Mouse (Mus musculus) liver, embryonic 14.5 days (tissue): ENCODE results near the gene Ppp1r37. TPM values are rescaled to one million over a fixed set of nuclear protein-coding genes. Genes with fewer than 3 reads are reported as not detected.

Experiments
- ATAC-seq: fragments of 200-750 bp; cut with Nextera tagmentation; 2 replicates; pipeline ENCODE4 v1.8.0; 2017; ENCODE audit warnings: moderate number of reproducible peaks, mild to moderate bottlenecking, moderate library complexity; ENCODE audit not compliant: insufficient read depth
- DNase-seq, 3 experiments: peaks; one replicate each; pipeline ENCODE4 v3.0.0-alpha.2; 2012 to 2013; ENCODE audit warnings: low read depth in 3 of 3, low spot score in 3 of 3
- H3K27ac ChIP-seq: fragments of 300-500 bp; sonication (generic); 2 replicates; pipeline ENCODE4 v1.5.1; 2014; ENCODE audit warnings: moderate library complexity, mild to moderate bottlenecking, control low read depth, inconsistent platforms
- H3K27me3 ChIP-seq: fragments of 300-500 bp; sonication (generic); 2 replicates; pipeline ENCODE4 v1.6.1; 2014; ENCODE audit warnings: mild to moderate bottlenecking, low read length, moderate library complexity; ENCODE audit not compliant: control insufficient read depth, insufficient read depth
- H3K36me3 ChIP-seq: fragments of 300-500 bp; sonication (generic); replicated peaks from 2 replicates; pipeline ENCODE4 v1.6.1; 2014; ENCODE audit warnings: low read depth; ENCODE audit not compliant: control insufficient read depth, insufficient read depth
- H3K4me1 ChIP-seq, 2 experiments: fragments of 200-500 bp in 1 of 2; fragments of 300-500 bp in 1 of 2; sonication (generic) in 1 of 2; replicated peaks; 2 replicates each; pipeline ENCODE4 v1.6.1; 2012 to 2014; ENCODE audit warnings: antibody characterized with exemption in 1 of 2, inconsistent platforms in 1 of 2, low read length in 1 of 2; ENCODE audit not compliant: control insufficient read depth in 2 of 2, insufficient read depth in 2 of 2
- H3K4me2 ChIP-seq: fragments of 300-500 bp; sonication (generic); 2 replicates; pipeline ENCODE4 v1.6.1; 2014; ENCODE audit warnings: low read depth, mild to moderate bottlenecking, control low read depth, moderate library complexity
- H3K4me3 ChIP-seq, 2 experiments: fragments of 200-500 bp in 1 of 2; fragments of 300-500 bp in 1 of 2; sonication (generic) in 1 of 2; 2 replicates each; pipeline ENCODE4 v1.5.1; 2012 to 2014; ENCODE audit warnings: low read depth in 2 of 2, low read length in 2 of 2, mild to moderate bottlenecking in 2 of 2, control low read depth in 1 of 2, inconsistent platforms in 1 of 2, moderate library complexity in 1 of 2; ENCODE audit not compliant: insufficient read depth in 1 of 2
- H3K9ac ChIP-seq: fragments of 300-500 bp; sonication (generic); replicated peaks from 2 replicates; pipeline ENCODE4 v1.6.1; 2014; ENCODE audit warnings: mild to moderate bottlenecking, control low read depth, moderate library complexity
- H3K9me3 ChIP-seq: fragments of 300-500 bp; sonication (generic); 2 replicates; pipeline ENCODE4 v1.6.1; 2016; ENCODE audit warnings: low read length, mixed read lengths; ENCODE audit not compliant: control insufficient read depth
- CTCF ChIP-seq: IDR thresholded peaks from 2 replicates; pipeline ENCODE4 v1.5.1; 2016; ENCODE audit warnings: antibody characterized with exemption, low read depth, control low read depth
- EP300 ChIP-seq: IDR thresholded peaks from 2 replicates; pipeline ENCODE4 v1.6.1; 2016; ENCODE audit warnings: antibody characterized with exemption, low read depth
- WGBS: fragments of 180-500 bp; shearing (Covaris S2); extraction: QIAGEN DNeasy Blood & Tissue Kit; methylation state at CpG from one replicate; pipeline ENCODE4 v1.1.7; 2014; ENCODE audit not compliant: insufficient replicate concordance; 5-methylcytosine and 5-hydroxymethylcytosine counted together
- polyA plus RNA-seq, 2 experiments: library from polyadenylated mRNA; depleted of rRNA in 1 of 2; stranded (reverse) in 1 of 2; unstranded in 1 of 2; fragments of >200 nt; fragmentation: Nextera tagmentation in 1 of 2; extraction: Ambion mirVana in 1 of 2; gene quantifications; 2 replicates each; pipeline versions ENCODE4 v1.2.1 to v1.2.3; 2012 to 2014

Ppp1r37 gene
- polyA plus RNA-seq, 2 experiments, result 1.5 to 21.8 TPM

- Histone ChIP-seq H3K27ac (no peak overlapping the region), H3K4me3 (peak overlapping the region in 1 of 2 experiments; percentile 95; a peak in 2 of 4 replicates), H3K36me3 (peaks cover 30% of the 10 kb centered on the region), H3K27me3 (no peaks in the 10 kb centered on the region), H3K9me3 (no peaks in the 10 kb centered on the region), H3K4me2 (peak overlapping the region; percentile 94), H3K4me1 (peaks cover 27 to 41% of the 10 kb centered on the region in 2 experiments), H3K9ac (peak overlapping the region; percentile 40)
- no peak for ATAC-seq
- TF ChIP-seq EP300 (no peak), CTCF (peak; percentile 70)
- WGBS, result 38% methylated on average over 2 of the region's 2 CpGs
- DNase-seq, result no peak
Measured at GRCm38 (mm10) chr7:19558965-19559364, 3.9 kb downstream of the Ppp1r37 start.

- TF ChIP-seq CTCF, result no peak
- TF ChIP-seq EP300, result no peak
- H3K27me3 ChIP-seq, result no peaks in the 10 kb centered on the region
- H3K9ac ChIP-seq, result peak overlapping the region; percentile 40
- DNase-seq, result no peak
- H3K4me1 ChIP-seq, result peaks cover 21 to 34% of the 10 kb centered on the region in 2 experiments
- ATAC-seq, result 0 out of 2 replicates have a peak, but pooled peaks have one; percentile 3
- H3K36me3 ChIP-seq, result peaks cover 37% of the 10 kb centered on the region
- peak overlapping the region; percentile 94 for H3K4me2 ChIP-seq
- WGBS, result 71% methylated on average over 6 of the region's 6 CpGs
- peak overlapping the region; percentile 30 for H3K27ac ChIP-seq
- H3K4me3 ChIP-seq, result peak overlapping the region in 1 of 2 experiments; percentile 0; a peak in 2 of 4 replicates
- no peaks in the 10 kb centered on the region for H3K9me3 ChIP-seq
Measured at GRCm38 (mm10) chr7:19557982-19558900, 4.6 kb downstream of the Ppp1r37 start.

GRCm38 (mm10) chr7:19557086-19557485, 5.8 kb downstream of the Ppp1r37 start:
- Histone ChIP-seq H3K4me1 (peaks cover 15 to 30% of the 10 kb centered on the region in 2 experiments), H3K4me2 (no peak overlapping the region), H3K36me3 (peaks cover 41% of the 10 kb centered on the region), H3K9ac (no peak overlapping the region), H3K27me3 (no peaks in the 10 kb centered on the region), H3K9me3 (no peaks in the 10 kb centered on the region), H3K4me3 (no peak overlapping the region), H3K27ac (no peak overlapping the region)
- no peak for DNase-seq
- TF ChIP-seq CTCF (no peak), EP300 (no peak)
- ATAC-seq, result no peak
- WGBS, result 85% methylated on average over 2 of the region's 2 CpGs

- Histone ChIP-seq H3K4me1 (peaks cover 10 to 21% of the 10 kb centered on the region in 2 experiments), H3K4me3 (no peak overlapping the region), H3K9me3 (no peaks in the 10 kb centered on the region), H3K9ac (no peak overlapping the region), H3K36me3 (peaks cover 41% of the 10 kb centered on the region), H3K27ac (no peak overlapping the region), H3K27me3 (no peaks in the 10 kb centered on the region), H3K4me2 (no peak overlapping the region)
- ATAC-seq (no peak), DNase-seq (no peak)
- no peak for TF ChIP-seq EP300
- TF ChIP-seq CTCF, result no peak
- 100% methylated on average over 1 of the region's 1 CpGs for WGBS
Measured at GRCm38 (mm10) chr7:19554168-19554567, 8.7 kb downstream of the Ppp1r37 start.

- Histone ChIP-seq H3K9me3 (no peaks in the 10 kb centered on the region), H3K4me1 (peaks cover 0 to 9% of the 10 kb centered on the region in 2 experiments; a peak in 2 of 4 replicates), H3K4me2 (no peak overlapping the region), H3K4me3 (no peak overlapping the region), H3K36me3 (peaks cover 33% of the 10 kb centered on the region), H3K27ac (no peak overlapping the region), H3K27me3 (no peaks in the 10 kb centered on the region), H3K9ac (no peak overlapping the region)
- WGBS, result 23% methylated on average over 2 of the region's 2 CpGs
- DNase-seq (no peak), ATAC-seq (no peak)
- TF ChIP-seq CTCF, result no peak
Measured at GRCm38 (mm10) chr7:19552443-19552842, 10.4 kb downstream of the Ppp1r37 start.
